Mouse (Mus musculus) midbrain, embryonic 13.5 days (tissue): Measurements from ENCODE around the gene Gper1. TPM values are rescaled to one million over a fixed set of nuclear protein-coding genes. Genes with fewer than 3 reads are reported as not detected.
A peak's percentile ranks its signal among the peaks of the same experiment; 100 is the strongest.

Experiments
- ATAC-seq: fragments of 200-750 bp; cut with Nextera tagmentation; 2 replicates; pipeline ENCODE4 v1.8.0; 2017; ENCODE audit warnings: mild to moderate bottlenecking, moderate TSS enrichment, moderate library complexity
- H3K27ac ChIP-seq: fragments of 300-500 bp; sonication (generic); 2 replicates; pipeline ENCODE4 v1.5.1; 2015; ENCODE audit warnings: inconsistent platforms, mild to moderate bottlenecking, moderate library complexity
- H3K27me3 ChIP-seq: fragments of 300-500 bp; sonication (generic); 2 replicates; pipeline ENCODE4 v1.6.1; 2015; ENCODE audit warnings: mild to moderate bottlenecking, inconsistent platforms
- H3K36me3 ChIP-seq: fragments of 300-500 bp; sonication (generic); 2 replicates; pipeline ENCODE4 v1.6.1; 2015; ENCODE audit warnings: mild to moderate bottlenecking, inconsistent platforms
- H3K4me1 ChIP-seq: fragments of 300-500 bp; sonication (generic); replicated peaks from 2 replicates; pipeline ENCODE4 v1.6.1; 2015; ENCODE audit warnings: inconsistent platforms
- H3K4me2 ChIP-seq: fragments of 300-500 bp; sonication (generic); replicated peaks from 2 replicates; pipeline ENCODE4 v1.6.1; 2015; ENCODE audit warnings: moderate library complexity, mild to moderate bottlenecking, inconsistent platforms
- H3K4me3 ChIP-seq: fragments of 300-500 bp; sonication (generic); replicated peaks from 2 replicates; pipeline ENCODE4 v1.5.1; 2015; ENCODE audit warnings: mild to moderate bottlenecking, inconsistent platforms
- H3K9ac ChIP-seq: fragments of 300-500 bp; sonication (generic); replicated peaks from 2 replicates; pipeline ENCODE4 v1.6.1; 2015; ENCODE audit warnings: mild to moderate bottlenecking, inconsistent platforms
- H3K9me3 ChIP-seq: fragments of 300-500 bp; sonication (generic); 2 replicates; pipeline ENCODE4 v1.6.1; 2016; ENCODE audit warnings: mild to moderate bottlenecking, inconsistent platforms
- WGBS: fragments of 180-500 bp; shearing (Covaris S2); methylation state at CpG from one replicate; pipeline ENCODE4 v1.1.7; 2015; 5-methylcytosine and 5-hydroxymethylcytosine counted together
- polyA plus RNA-seq: library from polyadenylated mRNA; unstranded; fragments of >200 nt; fragmentation: Nextera tagmentation; extraction: Ambion mirVana; gene quantifications from 2 replicates; pipeline ENCODE4 v1.2.1, GENCODE M21; 2015

Gene Gper1
- 6.0 and 7.5 TPM in 2 replicates for polyA plus RNA-seq

DNA sequence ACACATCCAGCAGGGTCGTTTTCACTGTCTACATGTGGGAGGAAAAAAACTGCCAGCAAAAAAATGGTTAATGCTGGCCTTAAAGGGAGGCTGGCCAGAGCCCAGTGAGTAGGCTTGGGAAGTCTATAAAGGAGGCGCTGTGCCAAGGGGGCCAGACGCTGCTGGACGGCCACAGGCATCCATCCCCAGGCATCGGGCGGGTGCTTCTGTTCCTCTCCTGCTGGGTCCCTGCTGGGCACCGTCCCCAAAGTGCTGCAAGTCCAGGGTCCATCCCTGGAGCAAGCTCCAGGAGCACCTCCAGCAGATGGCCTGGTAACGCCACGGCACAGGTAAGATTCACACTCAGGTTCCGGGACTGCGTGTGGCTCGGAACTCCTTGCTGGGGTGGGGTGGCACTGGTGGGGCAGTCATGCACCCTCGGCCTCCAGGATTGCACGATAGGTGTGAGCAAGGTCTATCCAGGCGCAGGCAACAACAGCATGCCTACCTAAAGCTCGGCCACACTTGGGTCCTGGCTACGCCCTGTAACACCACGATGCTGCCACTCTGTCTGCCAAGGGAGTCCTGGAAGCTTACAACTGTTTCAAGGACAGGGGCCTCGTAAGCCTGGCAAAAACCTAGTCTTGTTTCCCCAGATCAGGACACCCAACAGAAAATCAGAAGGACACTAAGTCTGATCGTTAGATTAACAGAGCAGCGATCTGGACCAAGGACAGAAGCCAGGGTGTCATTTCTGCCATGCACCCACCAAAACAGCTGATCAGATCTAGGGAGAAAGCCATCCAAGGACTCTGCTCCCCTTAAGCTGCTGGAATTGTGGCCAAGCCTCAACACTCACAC lies at the start of gene Gper1:
Gene Gper1, plus strand, starts transcription at position 126 of the 840 bp plus-strand sequence.
- no peaks in the 10 kb centered on the region for H3K9me3 ChIP-seq
- WGBS: 55% methylated on average over 21 of the region's 21 CpGs
- H3K27me3 ChIP-seq: no peaks in the 10 kb centered on the region
- peak; percentile 55; the same call in 1 of the 2 replicates for ATAC-seq
- 0 out of 2 replicates have a peak, but pooled peaks cover 4% of the 10 kb centered on the region for H3K36me3 ChIP-seq
- H3K4me2 ChIP-seq: peak within 1 kb of the TSS; percentile 36
- H3K4me1 ChIP-seq: peaks cover 44% of the 10 kb centered on the region
- peak within 1 kb of the TSS; percentile 56 for H3K9ac ChIP-seq
- peak within 1 kb of the TSS; percentile 19; the same call in 1 of the 2 replicates for H3K27ac ChIP-seq
- peak within 1 kb of the TSS; percentile 22 for H3K4me3 ChIP-seq

DNA sequence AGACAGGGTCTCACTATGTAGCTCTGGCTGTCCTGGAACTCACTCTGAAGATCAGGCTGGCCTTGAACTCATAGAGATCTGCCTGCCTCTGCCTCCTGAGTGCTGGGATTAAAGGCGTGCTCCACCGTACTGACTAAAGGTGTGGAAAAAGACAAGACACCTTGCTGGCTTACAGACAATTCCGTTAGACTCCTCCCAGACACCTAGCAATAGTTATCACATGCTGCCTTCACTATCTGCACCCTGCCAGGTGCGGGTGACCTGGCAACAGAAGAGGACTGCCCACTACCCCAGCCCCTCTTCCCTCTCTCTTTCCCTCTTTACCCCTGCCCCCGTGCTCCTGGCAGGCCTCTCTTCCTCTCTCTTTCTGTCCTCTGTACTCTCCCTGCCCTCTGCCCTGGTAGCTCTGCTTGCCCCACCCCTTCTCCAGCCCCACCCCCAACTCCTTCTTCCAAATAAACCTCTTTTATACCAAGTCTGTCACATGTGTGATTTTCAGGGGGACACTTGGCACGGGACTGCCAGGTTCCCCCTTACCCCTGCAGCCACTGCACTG lies 49.0 kb upstream of the Gper1 start:
- Histone ChIP-seq H3K27ac (no peak overlapping the region), H3K36me3 (no peaks in the 10 kb centered on the region), H3K9me3 (no peaks in the 10 kb centered on the region), H3K4me1 (peaks cover 32% of the 10 kb centered on the region), H3K9ac (no peak overlapping the region), H3K4me2 (no peak overlapping the region), H3K27me3 (no peaks in the 10 kb centered on the region), H3K4me3 (no peak overlapping the region)
- no peak for ATAC-seq
- 88% methylated on average over 6 of the region's 6 CpGs for WGBS

DNA sequence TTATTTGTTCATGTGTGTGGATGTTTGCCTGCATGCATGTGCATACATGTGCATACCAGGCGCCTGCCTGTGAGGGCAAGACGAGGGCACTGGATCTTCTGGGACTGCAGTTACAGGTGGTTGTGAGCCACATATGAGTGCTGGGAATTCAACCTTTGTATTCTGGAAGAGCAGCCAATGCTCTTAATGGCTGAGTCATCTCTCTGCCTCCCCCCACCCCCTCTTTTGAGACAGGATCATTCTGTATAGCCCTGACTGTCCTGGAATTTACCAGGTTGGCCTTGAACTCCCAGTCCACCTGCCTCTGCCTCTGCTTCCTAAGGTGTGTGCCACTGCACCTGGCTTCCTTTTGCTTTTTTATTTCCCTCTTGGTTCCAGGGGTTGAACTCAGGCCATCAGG lies 48.1 kb upstream of the Gper1 start:
- 81% methylated on average over 2 of the region's 2 CpGs for WGBS
- no peak overlapping the region for H3K9ac ChIP-seq

DNA sequence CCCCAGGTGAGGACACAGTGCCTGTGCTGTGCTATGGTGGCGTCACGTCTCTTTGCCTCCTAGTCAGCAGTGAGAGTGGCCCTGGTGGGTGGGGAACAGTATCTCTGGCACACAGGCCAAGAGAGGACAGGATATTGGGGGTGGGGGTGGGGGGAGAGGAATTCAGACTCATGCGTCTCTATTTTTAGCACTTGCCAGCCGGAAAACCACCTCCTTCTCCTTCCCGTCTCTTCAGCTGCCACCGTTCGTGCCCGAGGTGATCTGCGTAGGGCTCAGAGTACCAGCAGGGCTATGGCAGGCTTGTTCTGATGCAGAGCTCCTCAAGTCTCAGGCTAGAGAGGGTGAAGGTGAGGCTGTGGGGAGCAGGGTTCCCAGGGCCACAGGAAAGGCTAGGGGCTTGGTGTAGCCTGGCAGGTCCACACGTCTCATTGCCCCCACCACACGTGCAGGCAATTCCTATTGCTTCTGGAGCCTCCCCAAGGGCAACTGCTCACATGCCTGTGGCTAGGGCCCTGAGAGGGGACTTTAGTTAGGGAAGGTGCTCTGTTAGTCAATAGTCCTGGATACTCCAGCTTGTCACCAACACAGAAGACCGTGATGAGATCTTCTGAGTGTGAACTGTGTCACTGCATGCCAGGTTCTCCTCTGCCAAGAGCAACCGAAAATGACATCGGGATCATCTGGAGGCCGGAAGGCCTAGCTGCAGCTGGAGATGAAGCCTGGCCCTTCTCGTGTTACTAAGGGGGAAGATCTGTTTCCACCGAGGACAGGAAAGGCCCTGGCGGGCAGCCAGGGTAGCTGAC lies 45.3 kb upstream of the Gper1 start, which contains the start of gene Gpr146:
Gene Gpr146, plus strand, starts transcription at position 230 of the 803 bp plus-strand sequence.
- Histone ChIP-seq H3K27me3 (no peaks in the 10 kb centered on the region), H3K4me1 (peaks cover 35% of the 10 kb centered on the region), H3K9ac (no peak within 1 kb of the TSS; the same call in 1 of the 2 replicates), H3K36me3 (no peaks in the 10 kb centered on the region), H3K27ac (0 out of 2 replicates have a peak within 1 kb of the TSS, but pooled peaks have one; percentile 25), H3K4me3 (no peak within 1 kb of the TSS), H3K4me2 (no peak within 1 kb of the TSS), H3K9me3 (no peaks in the 10 kb centered on the region)
- ATAC-seq: no peak
- 88% methylated on average over 18 of the region's 18 CpGs for WGBS

More for the DNA sequence above, 48.1 kb upstream of the Gper1 start:
- Histone ChIP-seq H3K4me2 (no peak overlapping the region), H3K4me3 (no peak overlapping the region), H3K36me3 (no peaks in the 10 kb centered on the region), H3K4me1 (peaks cover 34% of the 10 kb centered on the region), H3K27ac (no peak overlapping the region), H3K9me3 (no peaks in the 10 kb centered on the region), H3K27me3 (no peaks in the 10 kb centered on the region)
- ATAC-seq: no peak

DNA sequence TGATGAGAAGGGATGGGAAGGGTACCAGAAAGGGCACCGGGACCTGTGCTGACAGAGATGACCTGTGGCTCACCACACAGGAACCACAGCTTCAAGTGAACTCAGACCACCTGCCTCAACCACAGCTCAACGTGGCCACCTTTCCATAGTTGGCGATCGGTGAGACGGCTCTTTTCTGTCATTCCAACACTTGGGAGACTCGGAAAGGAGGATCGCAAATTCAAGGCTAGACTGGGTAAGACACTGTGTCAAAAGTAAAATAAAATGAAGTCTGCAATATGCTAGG lies 44.7 kb upstream of the Gper1 start:
- Histone ChIP-seq H3K9me3 (no peaks in the 10 kb centered on the region), H3K4me2 (no peak overlapping the region), H3K36me3 (no peaks in the 10 kb centered on the region), H3K4me3 (no peak overlapping the region), H3K9ac (no peak overlapping the region), H3K4me1 (peaks cover 38% of the 10 kb centered on the region), H3K27me3 (no peaks in the 10 kb centered on the region), H3K27ac (no peak overlapping the region)
- 94% methylated on average over 7 of the region's 7 CpGs for WGBS
- no peak for ATAC-seq

DNA sequence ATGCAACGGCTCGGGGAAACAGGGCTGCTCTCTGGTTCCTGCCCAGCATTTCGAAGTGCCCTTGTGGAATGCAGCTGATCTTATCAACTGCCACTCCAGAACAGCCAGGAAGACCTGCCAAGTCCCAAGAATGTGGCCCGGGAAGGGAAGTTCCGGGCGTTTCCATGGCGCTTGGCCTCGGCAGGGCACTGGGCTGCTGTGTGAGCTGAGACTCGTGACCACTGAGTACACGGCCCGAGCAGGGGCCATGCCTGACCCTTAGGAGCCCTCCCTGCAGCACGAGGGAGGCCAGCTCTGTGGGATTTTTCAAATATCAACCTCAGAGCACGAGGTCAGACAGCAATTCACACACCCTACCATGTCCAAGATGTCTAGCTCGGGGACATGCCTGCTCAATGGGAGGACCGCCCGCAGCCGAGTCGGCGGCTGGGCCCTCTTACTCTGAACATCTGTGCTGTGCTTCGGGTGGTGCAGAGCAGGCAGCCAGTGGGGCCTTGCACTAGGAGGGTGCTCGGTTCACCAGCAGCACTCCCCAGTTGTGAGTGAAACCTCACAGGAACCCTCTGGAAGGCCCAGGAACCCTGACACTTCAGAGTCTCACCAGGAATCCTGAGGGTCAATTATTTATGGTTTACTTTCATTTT lies 43.8 kb upstream of the Gper1 start:
- Histone ChIP-seq H3K4me3 (no peak overlapping the region), H3K36me3 (no peaks in the 10 kb centered on the region), H3K4me2 (no peak overlapping the region), H3K9me3 (no peaks in the 10 kb centered on the region), H3K27ac (peak overlapping the region; percentile 49; the same call in 1 of the 2 replicates), H3K4me1 (peaks cover 40% of the 10 kb centered on the region), H3K27me3 (no peaks in the 10 kb centered on the region), H3K9ac (no peak overlapping the region)
- WGBS: 57% methylated on average over 21 of the region's 21 CpGs
- 0 out of 2 replicates have a peak, but pooled peaks have one; percentile 34 for ATAC-seq

DNA sequence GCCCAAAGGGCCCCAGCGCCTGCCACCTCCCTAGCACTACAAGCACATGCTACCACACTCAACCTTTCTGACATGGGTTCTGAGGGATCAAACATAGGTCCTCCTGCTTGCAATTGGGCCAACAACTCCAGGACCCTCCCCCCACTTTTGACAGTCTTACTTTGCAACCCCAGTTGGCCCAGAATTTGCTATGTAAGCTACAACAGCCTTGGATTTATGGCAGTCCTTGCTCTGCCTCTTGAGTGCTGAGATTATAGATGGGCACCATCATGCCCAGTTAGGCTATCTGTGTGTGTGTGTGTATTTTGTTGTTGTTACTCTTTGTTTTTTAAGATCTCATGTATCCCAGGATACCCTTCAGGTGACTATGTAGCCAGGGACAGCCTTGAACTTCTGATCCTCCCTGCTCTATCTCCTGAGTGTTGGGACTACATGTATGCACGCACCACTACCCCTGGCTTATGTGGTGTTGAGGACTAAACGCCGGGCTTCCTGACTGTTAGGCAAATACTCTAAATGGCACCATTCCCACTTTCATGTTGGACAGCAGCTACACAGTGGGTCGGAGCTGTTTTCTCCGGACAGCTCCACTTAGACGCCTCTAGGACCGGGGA lies 43.1 kb upstream of the Gper1 start:
- peaks cover 40% of the 10 kb centered on the region for H3K4me1 ChIP-seq
- peak; percentile 46; the same call in 1 of the 2 replicates for ATAC-seq
- H3K4me2 ChIP-seq: peak overlapping the region; percentile 88
- no peaks in the 10 kb centered on the region for H3K36me3 ChIP-seq
- 21% methylated on average over 8 of the region's 8 CpGs for WGBS
- no peaks in the 10 kb centered on the region for H3K9me3 ChIP-seq
- H3K27ac ChIP-seq: peak overlapping the region; percentile 27; the same call in 1 of the 2 replicates
- peak overlapping the region; percentile 73 for H3K9ac ChIP-seq
- peak overlapping the region; percentile 59 for H3K4me3 ChIP-seq
- H3K27me3 ChIP-seq: no peaks in the 10 kb centered on the region

DNA sequence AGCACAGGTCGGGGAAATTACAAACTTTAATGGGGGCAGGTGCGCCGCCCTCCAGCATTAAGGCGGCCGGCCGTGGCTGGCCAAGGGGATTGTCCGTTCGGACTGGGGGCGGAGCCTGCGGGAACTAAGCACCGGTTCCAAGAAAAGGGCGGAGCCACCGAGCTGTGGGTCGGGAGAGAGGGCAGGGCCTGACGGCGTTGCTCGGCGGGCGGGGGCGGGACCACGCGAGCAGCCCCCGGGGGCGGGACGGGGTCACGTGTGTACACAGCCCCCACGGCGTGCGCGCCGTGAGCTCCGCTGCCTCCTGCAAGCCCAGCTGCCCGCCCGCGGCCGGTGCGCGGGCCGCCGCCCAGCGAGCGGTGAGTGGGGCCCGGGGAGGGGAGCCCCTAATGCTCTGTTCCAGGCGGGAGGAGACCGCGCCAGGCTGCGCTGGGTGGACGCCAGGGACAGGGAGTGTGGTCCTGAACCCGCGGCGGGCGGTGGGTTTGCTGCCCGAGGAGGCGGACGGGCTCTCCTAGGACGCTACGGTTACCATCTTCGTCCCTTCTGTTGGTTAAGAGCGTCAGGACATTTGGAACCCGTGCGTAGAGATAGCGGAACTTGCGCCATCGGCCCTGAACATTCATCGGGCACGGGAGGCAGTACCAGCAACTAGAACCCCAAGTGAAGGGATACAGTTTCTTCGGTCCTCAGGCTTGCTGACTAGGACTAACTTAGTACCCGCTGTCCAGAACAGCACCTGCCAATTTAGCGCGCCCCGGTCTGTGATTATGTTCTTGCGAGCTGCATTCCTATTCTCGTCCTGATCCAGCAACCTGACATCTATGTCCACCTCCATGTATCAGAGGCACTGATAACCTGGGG lies 42.3 kb upstream of the Gper1 start:
- peak overlapping the region; percentile 73 for H3K9ac ChIP-seq
- H3K9me3 ChIP-seq: no peaks in the 10 kb centered on the region
- no peaks in the 10 kb centered on the region for H3K27me3 ChIP-seq
- no peaks in the 10 kb centered on the region for H3K36me3 ChIP-seq
- H3K27ac ChIP-seq: peak overlapping the region; percentile 27
- WGBS: 1% methylated on average over 70 of the region's 73 CpGs
- H3K4me1 ChIP-seq: peaks cover 40% of the 10 kb centered on the region
- peak; percentile 86 for ATAC-seq
- H3K4me2 ChIP-seq: peak overlapping the region; percentile 88
- H3K4me3 ChIP-seq: peak overlapping the region; percentile 59

DNA sequence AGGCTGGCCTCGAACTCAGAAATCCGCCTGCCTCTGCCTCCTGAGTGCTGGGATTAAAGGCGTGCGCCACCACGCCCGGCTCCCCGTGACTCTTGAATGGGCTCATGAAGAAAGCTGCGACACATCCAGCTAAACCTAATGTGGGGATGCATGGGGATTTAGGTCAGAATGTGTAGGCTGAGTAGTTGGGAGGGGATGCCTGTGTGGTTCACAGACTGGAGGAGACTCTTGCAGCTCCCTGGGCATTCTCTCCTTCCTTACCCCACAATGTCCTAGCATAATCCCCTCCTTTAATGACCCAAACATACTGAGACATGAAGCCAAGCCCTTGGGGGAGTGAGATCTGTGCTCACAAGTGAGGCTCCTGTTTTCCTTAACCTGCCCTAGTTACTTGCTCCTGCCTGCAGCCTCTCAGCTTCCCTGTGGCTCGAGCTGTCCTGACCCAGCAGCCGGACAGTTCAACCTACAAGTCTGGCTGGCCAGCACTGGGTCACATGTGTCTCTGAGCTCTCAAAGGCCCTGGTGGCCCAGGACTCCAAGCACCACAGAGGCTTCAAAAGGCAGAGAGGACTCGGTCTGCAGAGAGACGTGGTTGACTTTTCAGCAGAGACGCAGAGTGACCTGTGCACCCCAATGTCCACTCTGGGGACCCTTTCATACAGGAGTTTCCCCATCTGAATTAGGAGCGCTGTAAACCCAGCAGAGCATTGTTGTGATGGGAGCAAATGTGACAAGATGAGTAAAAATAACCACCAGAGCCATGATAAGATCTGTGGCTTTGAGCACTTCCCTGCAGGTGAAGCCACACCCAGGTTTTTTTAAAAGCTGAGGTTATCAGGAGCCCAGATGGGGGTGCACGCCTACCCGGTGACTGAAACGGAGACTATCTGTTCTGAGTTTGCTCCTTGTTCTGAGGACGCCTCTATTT lies 41.1 kb upstream of the Gper1 start:
- Histone ChIP-seq H3K27me3 (no peaks in the 10 kb centered on the region), H3K4me1 (peaks cover 40% of the 10 kb centered on the region), H3K27ac (no peak overlapping the region; the same call in 1 of the 2 replicates), H3K36me3 (no peaks in the 10 kb centered on the region), H3K9ac (0 out of 2 replicates have a peak overlapping the region, but pooled peaks have one; percentile 2), H3K4me2 (no peak overlapping the region), H3K4me3 (no peak overlapping the region), H3K9me3 (no peaks in the 10 kb centered on the region)
- 82% methylated on average over 18 of the region's 18 CpGs for WGBS
- ATAC-seq: no peak

DNA sequence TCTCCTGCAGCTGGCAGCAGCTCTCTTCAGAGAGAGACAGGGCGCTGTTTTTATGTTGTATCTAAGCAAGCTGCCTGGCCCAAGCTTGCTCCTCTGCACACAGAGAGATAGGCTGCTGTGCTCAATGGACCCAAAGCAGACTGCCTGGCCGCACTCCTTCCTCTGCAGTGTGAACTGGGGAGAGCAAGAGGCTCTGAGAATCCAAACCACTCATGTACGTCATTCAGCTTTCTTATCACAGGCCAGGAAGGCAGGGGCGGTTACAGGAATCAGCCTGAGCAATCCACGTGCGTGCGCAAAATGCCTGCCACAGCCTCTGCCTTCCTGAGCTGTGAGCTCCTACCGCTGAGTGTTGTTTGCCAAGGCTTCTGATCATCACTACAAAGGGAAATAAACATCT lies 40.2 kb upstream of the Gper1 start:
- H3K9me3 ChIP-seq: no peaks in the 10 kb centered on the region
- no peaks in the 10 kb centered on the region for H3K36me3 ChIP-seq
- no peaks in the 10 kb centered on the region for H3K27me3 ChIP-seq
- H3K4me2 ChIP-seq: no peak overlapping the region
- no peak for ATAC-seq
- peaks cover 40% of the 10 kb centered on the region for H3K4me1 ChIP-seq
- 66% methylated on average over 8 of the region's 8 CpGs for WGBS
- H3K9ac ChIP-seq: peak overlapping the region; percentile 2; the same call in 1 of the 2 replicates
- peak overlapping the region; percentile 44 for H3K27ac ChIP-seq
- no peak overlapping the region for H3K4me3 ChIP-seq
